Mouse (Mus musculus): ENCODE results near the gene Rara.
"Not testable (repeated sequence)": the region's sequence is repeated elsewhere in the genome, so short reads cannot be mapped to it uniquely, and the experiment has no call there.

Rara gene

GRCm38 (mm10) chr11:98922851-98923711 is 4.5 kb upstream of the Rara start:
- DNase-seq (ENCODE audit: low read depth) = not testable (repeated sequence)

GRCm38 (mm10) chr11:98924633-98925175 is 2.9 kb upstream of the Rara start:
- DNase-seq (ENCODE audit: low read depth) = no peak

- no peak for DNase-seq (ENCODE audit: low read depth)
These were observed 2.3 kb upstream of the Rara start for GRCm38 (mm10) chr11:98925265-98925721.

GRCm38 (mm10) chr11:98925868-98926311 is 1.7 kb upstream of the Rara start:
- no peak for DNase-seq (ENCODE audit: low read depth)

- DNase-seq (ENCODE audit: low read depth) = no peak
These were observed 1.1 kb upstream of the Rara start for GRCm38 (mm10) chr11:98926553-98926952.

- DNase-seq (ENCODE audit: low read depth) = no peak
These were observed 722 bp downstream of the Rara start for GRCm38 (mm10) chr11:98928186-98928893.

- DNase-seq (ENCODE audit: low read depth) = no peak
These were observed 1.9 kb downstream of the Rara start for GRCm38 (mm10) chr11:98929503-98929902.

GRCm38 (mm10) chr11:98930127-98930601 is 2.5 kb downstream of the Rara start:
- DNase-seq (ENCODE audit: low read depth) = no peak

- DNase-seq (ENCODE audit: low read depth) = no peak
These were observed 3.3 kb downstream of the Rara start for GRCm38 (mm10) chr11:98930773-98931512.

GRCm38 (mm10) chr11:98931513-98932292 is 4.1 kb downstream of the Rara start:
- DNase-seq (ENCODE audit: low read depth) = no peak

GRCm38 (mm10) chr11:98932293-98933091 is 4.9 kb downstream of the Rara start:
- no peak for DNase-seq (ENCODE audit: low read depth)

- DNase-seq (ENCODE audit: low read depth) = no peak
These were observed 5.5 kb downstream of the Rara start for GRCm38 (mm10) chr11:98933151-98933550.

GRCm38 (mm10) chr11:98933847-98934246 is 6.2 kb downstream of the Rara start:
- DNase-seq (ENCODE audit: low read depth) = not testable (repeated sequence)

GRCm38 (mm10) chr11:98934367-98934766 is 6.7 kb downstream of the Rara start:
- no peak for DNase-seq (ENCODE audit: low read depth)

- no peak for DNase-seq (ENCODE audit: low read depth)
These were observed 7.5 kb downstream of the Rara start for GRCm38 (mm10) chr11:98935123-98935522.

GRCm38 (mm10) chr11:98936170-98936569 is 8.6 kb downstream of the Rara start:
- no peak for DNase-seq (ENCODE audit: low read depth)

- DNase-seq (ENCODE audit: low read depth) = no peak
These were observed 9.2 kb downstream of the Rara start for GRCm38 (mm10) chr11:98936606-98937409.

GRCm38 (mm10) chr11:98937410-98937913 is 9.8 kb downstream of the Rara start:
- DNase-seq (ENCODE audit: low read depth) = peak; percentile 85
